8 mouse cellular contexts compared by ENCODE assay signal in genomic region chr2:5770708-5771241, GRCm38 (mm10). TPM values are rescaled to one million over a fixed set of nuclear protein-coding genes. Genes with fewer than 3 reads are reported as not detected.
DNase-seq lines count a peak whose midpoint lies in the region; ATAC-seq lines count a peak whose summit lies in the region.

No protein-coding gene starts in this region.

- no peak overlapping the region for H3K9ac ChIP-seq in forebrain, embryonic 15.5 days (replicated peaks)
- no peak overlapping the region for H3K9ac ChIP-seq in forebrain, embryonic 11.5 days (ENCODE audit: low read length)

- H3K4me2 ChIP-seq in forebrain, embryonic 15.5 days (replicated peaks): no peak overlapping the region
- no peak overlapping the region for H3K4me2 ChIP-seq in forebrain, embryonic 11.5 days (ENCODE audit: low read depth, low read length, severe bottlenecking)

- no peak for DNase-seq in forebrain, embryonic 11.5 days (ENCODE audit: low spot score)
- DNase-seq in CD4-positive helper T cell, adult 2 months (ENCODE audit: low read depth, low spot score): peak; percentile 24
- DNase-seq in c-Kit-positive CD71-positive TER-119-positive erythroid progenitor cells, embryonic 14.5 days (ENCODE audit: low spot score): peak; percentile 3
- peak; percentile 23 to 77 for DNase-seq in frontal cortex, postnatal 36 days (ENCODE audit: low spot score in 2 of 2)
- DNase-seq in layer of hippocampus, adult 9-11 months: peak; percentile 81
- DNase-seq in telencephalon, adult 2 months (ENCODE audit: low read depth, low spot score): peak; percentile 89

- H3K4me1 ChIP-seq in forebrain, embryonic 15.5 days: peaks cover 5% of the 10 kb centered on the region
- H3K4me1 ChIP-seq in forebrain, embryonic 11.5 days (replicated peaks; ENCODE audit: control insufficient read depth, insufficient read depth, low read length): no peaks in the 10 kb centered on the region

- H3K4me3 ChIP-seq in forebrain, embryonic 15.5 days: no peak overlapping the region
- H3K4me3 ChIP-seq in forebrain, embryonic 11.5 days (ENCODE audit: low read depth, low read length): no peak overlapping the region

- ATAC-seq in forebrain, embryonic 15.5 days (replicated peaks): peak; percentile 58; the same call in 1 of the 2 replicates
- ATAC-seq in forebrain, embryonic 11.5 days (replicated peaks; ENCODE audit: low FRiP score): no peak
- peak; percentile 41; the same call in 1 of the 2 replicates for ATAC-seq in megakaryocyte-erythroid progenitor cell, adult 5-6 weeks (replicated peaks; ENCODE audit: low FRiP score, low TSS enrichment, poor library complexity, severe bottlenecking)

- no peaks in the 10 kb centered on the region for H3K36me3 ChIP-seq in forebrain, embryonic 15.5 days
- no peaks in the 10 kb centered on the region for H3K36me3 ChIP-seq in forebrain, embryonic 11.5 days (ENCODE audit: control insufficient read depth, insufficient read depth, low read length)

- no peaks in the 10 kb centered on the region for H3K27me3 ChIP-seq in forebrain, embryonic 15.5 days
- no peaks in the 10 kb centered on the region for H3K27me3 ChIP-seq in forebrain, embryonic 11.5 days (ENCODE audit: control insufficient read depth, insufficient read depth, low read length)

- H3K27ac ChIP-seq in forebrain, embryonic 15.5 days (replicated peaks): no peak overlapping the region
- no peak overlapping the region for H3K27ac ChIP-seq in forebrain, embryonic 11.5 days (ENCODE audit: low read depth, low read length)

- no peaks in the 10 kb centered on the region for H3K9me3 ChIP-seq in forebrain, embryonic 15.5 days
- H3K9me3 ChIP-seq in forebrain, embryonic 11.5 days (ENCODE audit: control insufficient read depth, low read length): no peaks in the 10 kb centered on the region

- 56% methylated on average over 8 of the region's 8 CpGs for WGBS in forebrain, embryonic 15.5 days
- 60% methylated on average over 8 of the region's 8 CpGs for WGBS in forebrain, embryonic 11.5 days

RNA-seq across cellular contexts. Expression of gene Camk1d, which starts 56.5 kb away (rescaled TPM):
- 6.5 and 8.4 TPM in 2 replicates for polyA plus RNA-seq in forebrain, embryonic 15.5 days (2015; fragmentation: Nextera tagmentation; extraction: Ambion mirVana)
- 2.1 and 2.2 TPM in 2 replicates for polyA plus RNA-seq in forebrain, embryonic 11.5 days (2014; fragmentation: Nextera tagmentation; extraction: Ambion mirVana)
- 3.9 and 9.6 TPM in 2 replicates for total RNA-seq in megakaryocyte-erythroid progenitor cell, adult 5-6 weeks (2014; fragmentation: Nextera tagmentation)
- total RNA-seq in megakaryocyte-erythroid progenitor cell, adult 5-6 weeks (2017): 3.7 and 5.9 TPM in 2 replicates
